Mouse (Mus musculus) liver, postnatal 0 days (tissue): Measurements from ENCODE around the gene Pbp2.

Experiments used
- CTCF ChIP-seq: sonication (generic); IDR thresholded peaks from 2 replicates; pipeline ENCODE4 v1.5.1; 2016; ENCODE audit warnings: antibody characterized with exemption, low read depth
- EP300 ChIP-seq: IDR thresholded peaks from 2 replicates; pipeline ENCODE4 v1.6.1; 2016; ENCODE audit warnings: antibody characterized with exemption, low read depth, mild to moderate bottlenecking

DNA sequence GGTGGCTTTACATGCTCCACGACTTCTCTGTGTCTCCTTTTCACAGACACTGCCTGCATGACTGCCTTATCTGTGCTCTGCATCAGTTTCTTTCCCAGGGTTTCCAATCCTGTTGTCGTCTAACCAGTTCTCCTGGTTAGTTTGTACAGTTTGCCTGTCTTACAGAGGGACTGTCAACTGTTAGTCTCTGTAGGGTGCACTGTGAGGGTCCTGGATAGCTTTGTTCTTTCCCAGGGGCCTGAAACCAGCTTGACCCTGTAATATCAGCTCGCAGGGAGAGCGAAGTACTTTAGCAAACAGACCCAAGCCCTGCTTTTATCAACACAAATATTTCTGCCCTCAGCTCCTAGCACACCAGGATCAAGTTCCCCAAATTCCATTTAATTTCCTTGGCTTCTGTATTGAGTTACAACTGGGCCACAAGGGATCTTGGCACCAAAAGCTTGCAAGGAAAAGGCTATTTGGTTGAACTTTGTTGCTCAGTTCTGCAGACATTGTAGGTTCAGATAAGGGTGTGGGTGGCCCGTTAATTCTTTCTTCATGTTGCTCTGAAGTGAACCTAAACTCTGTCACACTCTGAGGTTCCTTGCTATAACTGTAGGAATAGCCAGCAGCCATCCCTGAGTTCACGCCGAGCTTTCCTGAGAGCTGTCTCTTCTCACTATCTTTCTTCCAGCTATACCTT lies 5.5 kb downstream of the Pbp2 start:
- TF ChIP-seq CTCF (no peak), EP300 (no peak)
